Mouse (Mus musculus) Patski (cell line): ENCODE data around the gene Inpp4b. TPM values are rescaled to one million over a fixed set of nuclear protein-coding genes. Genes with fewer than 3 reads are reported as not detected.

Experiments
- ATAC-seq: fragments of 100-300 bp; one replicate; pipeline ENCODE4 v1.8.0; 2021
- CTCF ChIA-PET: fragments of 350-600 bp; sonication (Branson Sonifier 250); formaldehyde crosslinking; loops from one replicate; lab custom pipeline; 2022; ENCODE audit warnings: inconsistent platforms; lab: Charles Lee
- POLR2A ChIA-PET: fragments of 350-600 bp; sonication (Branson Sonifier 250); formaldehyde crosslinking; loops from one replicate; lab custom pipeline; 2022; ENCODE audit warnings: antibody characterized with exemption, inconsistent platforms; lab: Charles Lee
- DNase-seq: peaks from one replicate; pipeline ENCODE4 v3.0.0-alpha.2; 2011; ENCODE audit warnings: low read depth, low spot score
- H3K27me3 ChIP-seq: fragments of 371-371 bp; one replicate; pipeline ENCODE4 v1.5.1; 2021
- CTCF ChIP-seq: fragments of 100-300 bp; IDR thresholded peaks from one replicate; pipeline ENCODE4 v1.5.1; 2021
- in situ Hi-C: fragments of 300-500 bp; cut with MboI; formaldehyde crosslinking; loops from 3 replicates; pipeline ENCODE4 v1.11.1; 2018; ENCODE audit warnings: low pct_unique_long_range_greater_than_20kb, mixed read lengths
- polyA plus RNA-seq: library from polyadenylated mRNA; unstranded; gene quantifications from one replicate; pipeline ENCODE4 v1.2.3, GENCODE M21; 2021

Inpp4b gene
- polyA plus RNA-seq, 1 experiment from 2014 or later = 0.24 TPM

GRCm38 (mm10) chr8:81572319-81573104, 230.2 kb downstream of the Inpp4b start:
- in situ Hi-C loops = no loop called here
- no peak for ATAC-seq
- CTCF ChIA-PET = interaction anchor here (1.3 kb wide), 1 partner anchor 16 kb away, joined by 3 read pairs; no protein-coding TSS in a partner anchor
- DNase-seq = no peak
- no peaks in the 10 kb centered on the region for H3K27me3 ChIP-seq
- TF ChIP-seq CTCF = no peak
- POLR2A ChIA-PET = no interaction called here

DNA sequence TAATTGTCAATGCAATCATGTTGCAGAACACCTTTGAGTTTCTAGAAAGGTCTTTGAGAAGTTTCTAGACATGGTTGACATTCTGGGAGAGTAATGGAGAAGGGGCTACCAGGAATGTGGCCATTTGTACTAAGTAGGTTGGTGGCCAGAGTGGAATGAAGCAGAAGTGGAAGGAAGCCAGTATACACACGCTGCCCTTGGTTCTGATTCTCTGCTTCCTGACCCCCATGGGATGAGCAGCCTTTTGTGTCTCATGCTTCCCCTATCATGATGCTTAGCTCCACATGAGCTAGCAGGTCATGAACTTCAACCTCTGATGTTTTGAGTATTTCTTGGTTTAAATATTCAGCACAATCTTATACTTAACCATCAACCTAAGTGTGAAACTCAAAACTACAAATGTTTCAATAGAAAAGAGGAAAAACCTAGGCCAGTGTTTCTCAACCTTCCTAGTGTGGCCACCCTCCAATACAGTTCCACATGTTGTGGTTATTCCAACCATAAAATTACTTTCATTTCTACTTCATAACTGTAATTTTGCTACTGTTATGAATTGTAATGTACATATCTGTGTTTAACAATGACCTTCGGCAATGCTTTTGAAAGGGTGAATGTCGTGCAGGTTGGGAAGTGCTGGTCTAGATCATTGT, 233.0 kb downstream of the Inpp4b start:
- in situ Hi-C loops = no loop called here
- H3K27me3 ChIP-seq = no peaks in the 10 kb centered on the region
- ATAC-seq = no peak
- DNase-seq = no peak
- CTCF ChIA-PET = no interaction called here
- POLR2A ChIA-PET = no interaction called here
- TF ChIP-seq CTCF = no peak

DNA sequence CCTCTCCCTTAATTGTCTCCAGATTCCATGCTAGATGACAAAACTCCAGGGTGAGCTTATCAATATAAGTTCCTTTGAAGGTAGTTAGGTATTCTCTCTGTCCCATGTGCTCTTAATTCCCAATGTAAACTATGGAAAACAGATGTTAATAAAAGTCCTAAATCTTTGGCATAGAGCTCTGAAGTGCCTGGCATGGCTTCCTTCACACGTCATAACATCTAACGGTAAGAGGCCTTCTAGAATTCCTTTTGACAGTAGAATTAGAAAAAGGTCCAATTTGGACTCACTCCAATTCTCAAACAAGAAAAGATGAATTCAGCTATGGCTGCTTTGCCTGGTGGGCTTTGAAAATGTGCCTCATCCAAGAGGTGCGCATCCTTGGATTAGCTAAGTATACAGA, 236.6 kb downstream of the Inpp4b start:
- no peak for TF ChIP-seq CTCF
- POLR2A ChIA-PET = no interaction called here
- no peak for ATAC-seq
- CTCF ChIA-PET = no interaction called here
- H3K27me3 ChIP-seq = peaks cover 3% of the 10 kb centered on the region
- in situ Hi-C loops = no loop called here
- DNase-seq = no peak

DNA sequence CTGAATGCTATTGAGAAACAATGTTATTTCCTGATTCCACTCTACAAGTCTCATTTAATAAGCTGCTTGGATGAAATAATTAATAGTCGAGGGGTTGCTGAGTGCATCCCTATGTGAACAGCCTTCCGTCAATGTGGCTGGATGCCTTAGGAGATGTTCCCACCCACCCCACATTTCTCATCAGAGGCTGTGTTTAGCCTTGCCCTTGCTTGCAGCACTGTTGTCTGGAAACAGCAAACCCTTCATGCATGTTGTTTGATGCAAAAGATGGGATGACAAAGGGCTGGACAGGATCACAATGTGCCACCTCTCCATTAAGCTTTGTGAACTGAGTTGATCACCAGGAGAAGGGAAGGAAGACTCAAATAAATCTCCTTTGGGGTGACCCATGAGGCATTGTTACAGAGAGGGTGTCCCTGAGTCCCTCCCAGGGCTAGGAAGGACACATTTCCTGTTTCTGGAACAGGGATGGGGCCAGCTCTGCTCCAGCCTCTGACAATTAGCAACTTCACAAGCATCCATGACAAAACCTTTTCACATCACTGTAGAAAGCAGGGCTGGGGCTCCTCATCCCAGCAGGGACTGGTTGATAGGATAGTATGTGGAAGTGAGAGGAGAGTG, 239.6 kb downstream of the Inpp4b start:
- DNase-seq = no peak
- no peak for TF ChIP-seq CTCF
- ATAC-seq = no peak
- in situ Hi-C loops = no loop called here
- CTCF ChIA-PET = interaction anchor here (0.8 to 1.4 kb wide), 3 partner anchors 10 to 45 kb away, joined by 3 read pairs; no protein-coding TSS in a partner anchor
- peaks cover 3% of the 10 kb centered on the region for H3K27me3 ChIP-seq
- POLR2A ChIA-PET = no interaction called here

GRCm38 (mm10) chr8:81582906-81583305, 240.6 kb downstream of the Inpp4b start:
- ChIA-PET CTCF (interaction anchor here (0.8 to 1.4 kb wide), 3 partner anchors 9 to 45 kb away, joined by 3 read pairs; no protein-coding TSS in a partner anchor), POLR2A (no interaction called here)
- ATAC-seq (no peak), DNase-seq (no peak)
- in situ Hi-C loops = no loop called here
- H3K27me3 ChIP-seq = peaks cover 3% of the 10 kb centered on the region
- TF ChIP-seq CTCF = no peak

- peaks cover 3% of the 10 kb centered on the region for H3K27me3 ChIP-seq
- ChIA-PET POLR2A (no interaction called here), CTCF (no interaction called here)
- in situ Hi-C loops = no loop called here
- ATAC-seq (no peak), DNase-seq (no peak)
- TF ChIP-seq CTCF = no peak
Measured at GRCm38 (mm10) chr8:81586783-81587182, 244.4 kb downstream of the Inpp4b start.

DNA sequence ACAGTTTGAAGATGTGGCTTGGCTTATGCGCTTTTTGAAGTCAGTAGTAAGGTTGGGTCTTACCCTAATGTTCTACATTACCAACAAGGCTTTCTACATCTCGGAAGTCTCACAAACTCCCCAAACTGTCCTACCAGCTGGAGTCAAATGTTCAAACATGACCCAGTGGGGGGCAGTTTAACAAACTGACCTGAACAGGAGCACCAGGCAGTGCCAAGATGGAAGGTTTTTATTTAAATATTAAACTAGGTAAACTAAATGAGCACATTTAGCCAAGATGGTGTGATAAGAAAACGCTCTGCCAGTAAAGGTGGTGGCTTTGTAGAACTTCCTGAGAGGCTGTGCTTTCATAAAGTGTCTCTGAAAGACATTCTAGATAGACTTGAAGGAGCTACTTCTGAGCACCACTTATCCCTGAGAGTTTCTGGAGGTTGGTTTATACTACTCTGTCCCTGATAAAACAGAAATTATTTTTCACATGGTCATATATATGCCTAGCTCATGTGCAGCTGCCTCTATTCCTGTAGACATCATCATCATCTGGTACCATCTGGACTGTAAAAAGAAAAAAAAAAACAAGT, 251.9 kb downstream of the Inpp4b start:
- no peak for DNase-seq
- ATAC-seq = no peak
- no peak for TF ChIP-seq CTCF
- in situ Hi-C loops = no loop called here
- CTCF ChIA-PET = interaction anchor here (1.1 kb wide), 1 partner anchor 49 kb away, joined by 3 read pairs; no protein-coding TSS in a partner anchor
- no peaks in the 10 kb centered on the region for H3K27me3 ChIP-seq
- POLR2A ChIA-PET = no interaction called here

- POLR2A ChIA-PET = no interaction called here
- CTCF ChIA-PET = no interaction called here
- DNase-seq (no peak), ATAC-seq (no peak)
- in situ Hi-C loops = no loop called here
- no peaks in the 10 kb centered on the region for H3K27me3 ChIP-seq
- no peak for TF ChIP-seq CTCF
Measured at GRCm38 (mm10) chr8:81599209-81599608, 256.9 kb downstream of the Inpp4b start.

DNA sequence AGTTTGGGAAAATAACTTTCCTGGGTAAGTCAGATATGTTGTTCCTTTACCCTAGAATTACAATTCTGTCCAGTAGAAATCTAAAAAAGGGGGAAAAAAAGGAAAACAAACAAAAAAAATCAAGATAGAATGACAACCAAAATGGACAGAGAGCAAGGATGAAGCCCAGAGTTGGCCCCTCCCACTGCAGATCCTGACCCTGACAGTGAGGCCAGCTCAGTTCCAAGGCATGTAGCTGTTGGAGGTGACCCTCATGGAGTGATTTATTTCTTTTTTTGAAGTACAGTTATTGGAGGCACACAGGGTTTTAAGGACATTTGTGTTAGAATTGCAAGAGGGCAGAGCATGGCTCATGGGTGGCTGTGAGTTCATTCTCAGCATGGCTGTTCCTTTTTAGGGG, 258.8 kb downstream of the Inpp4b start:
- DNase-seq = no peak
- ChIA-PET CTCF (interaction anchor here (1.2 kb wide), 1 partner anchor 27 kb away, joined by 3 read pairs; no protein-coding TSS in a partner anchor), POLR2A (no interaction called here)
- ATAC-seq = no peak
- no peaks in the 10 kb centered on the region for H3K27me3 ChIP-seq
- in situ Hi-C loops = no loop called here
- TF ChIP-seq CTCF = no peak

GRCm38 (mm10) chr8:81608082-81608481, 265.7 kb downstream of the Inpp4b start:
- in situ Hi-C loops = no loop called here
- no peaks in the 10 kb centered on the region for H3K27me3 ChIP-seq
- no peak for ATAC-seq
- POLR2A ChIA-PET = no interaction called here
- no peak for TF ChIP-seq CTCF
- CTCF ChIA-PET = no interaction called here
- DNase-seq = no peak

GRCm38 (mm10) chr8:81609064-81609463, 266.7 kb downstream of the Inpp4b start:
- no peaks in the 10 kb centered on the region for H3K27me3 ChIP-seq
- POLR2A ChIA-PET = no interaction called here
- in situ Hi-C loops = no loop called here
- no peak for TF ChIP-seq CTCF
- DNase-seq = no peak
- CTCF ChIA-PET = no interaction called here
- ATAC-seq = no peak
